Mouse (Mus musculus) brain, embryonic 14.5 days (tissue): ENCODE results near the gene Mael.

Source experiments
- CTCF ChIP-seq: fragments of 200-500 bp; IDR thresholded peaks from 2 replicates; pipeline ENCODE4 v1.5.1; 2012; ENCODE audit warnings: inconsistent platforms, mild to moderate bottlenecking, moderate library complexity, borderline replicate concordance; ENCODE audit not compliant: insufficient read depth, insufficient read length; ENCODE audit errors: extremely low read depth
- POLR2A ChIP-seq: fragments of 200-500 bp; IDR thresholded peaks from 2 replicates; pipeline ENCODE4 v1.6.1; 2012; ENCODE audit warnings: mild to moderate bottlenecking, inconsistent platforms, borderline replicate concordance; ENCODE audit not compliant: poor library complexity, insufficient read depth, insufficient read length, severe bottlenecking; ENCODE audit errors: extremely low read depth

GRCm38 (mm10) chr1:166153351-166154120 is 85.0 kb downstream of the Mael start:
- TF ChIP-seq CTCF (peak; percentile 95), POLR2A (no peak)
